Mouse (Mus musculus): ENCODE results near the gene Acer3.

DNA sequence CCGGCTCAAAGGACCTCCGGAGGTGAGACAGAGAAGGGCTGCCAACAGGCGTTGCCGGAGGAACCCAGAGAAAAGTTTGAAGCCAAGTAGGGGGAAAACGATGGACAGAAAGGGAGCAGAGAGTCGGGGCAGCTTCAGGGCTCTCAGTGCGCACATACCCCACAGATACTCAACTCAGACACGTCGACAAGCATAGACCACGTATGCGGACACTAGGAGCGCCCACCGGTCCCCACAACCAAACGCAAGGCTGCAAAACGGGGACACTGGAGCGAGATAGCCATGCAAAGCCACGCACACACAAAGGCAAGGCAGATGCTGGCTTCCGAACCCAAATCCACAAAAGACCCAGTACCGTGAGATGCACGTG is 39.6 kb upstream of the Acer3 start:
- TF ChIP-seq CTCF (IDR thresholded peaks at IDR 0.05; ENCODE audit: extremely low read depth, insufficient read length, insufficient replicate concordance, low read depth, low read length), result no peak
- TF ChIP-seq POLR2A (IDR thresholded peaks at IDR 0.05; ENCODE audit: low read depth, low read length), result no peak

Measured in small intestine, adult 2 months (tissue).